Mouse (Mus musculus) macrophage (primary cell): ENCODE measurements around the gene Lrp5. TPM values are rescaled to one million over a fixed set of nuclear protein-coding genes. Genes with fewer than 3 reads are reported as not detected.
A peak's percentile ranks its signal among the peaks of the same experiment; 100 is the strongest.

Source experiments
- H3K27ac ChIP-seq: fragments of 350-480 bp; formaldehyde crosslinking; 2 replicates; pipeline ENCODE4 v1.9.0; 2021
- H3K36me3 ChIP-seq: fragments of 350-480 bp; formaldehyde crosslinking; 2 replicates; pipeline ENCODE4 v1.9.0; 2021; ENCODE audit errors: inconsistent target
- H3K4me3 ChIP-seq: fragments of 350-480 bp; formaldehyde crosslinking; 2 replicates; pipeline ENCODE4 v1.9.0; 2021; ENCODE audit errors: inconsistent target
- H3K79me2 ChIP-seq: fragments of 350-480 bp; formaldehyde crosslinking; 2 replicates; pipeline ENCODE4 v1.9.0; 2021; ENCODE audit errors: inconsistent target
- WGBS: methylation state at CpG from one replicate; pipeline ENCODE4 v1.1.7; 2026; ENCODE audit warnings: inconsistent platforms; ENCODE audit not compliant: missing documents; 5-methylcytosine and 5-hydroxymethylcytosine counted together
- polyA plus RNA-seq: library from polyadenylated mRNA; stranded (reverse); fragments of 250-400 nt; gene quantifications from 3 replicates; pipeline ENCODE4 v1.2.4, GENCODE M21; 2018; ENCODE audit warnings: inconsistent platforms

Gene Lrp5
- polyA plus RNA-seq, 1 experiment from 2014 or later: 23.5 TPM

DNA sequence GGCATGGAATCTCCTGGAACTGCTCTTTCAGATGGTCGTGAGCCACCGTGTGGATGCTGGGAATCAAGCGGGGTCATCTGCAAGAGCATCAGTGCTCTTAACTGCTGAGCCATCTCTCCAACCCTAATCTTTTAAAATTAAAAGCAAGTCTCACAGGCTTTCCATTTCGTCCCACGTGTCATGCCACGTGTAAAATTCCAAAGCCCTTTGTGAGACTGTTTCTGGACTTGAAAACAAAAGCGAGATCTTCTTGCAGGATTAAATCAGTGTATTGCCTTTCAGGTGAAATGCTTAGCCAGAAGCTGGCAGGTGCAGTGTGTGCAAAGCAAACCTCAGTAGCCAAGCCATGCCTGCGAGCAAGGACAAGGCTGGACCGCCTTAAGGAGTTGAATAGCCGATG is 21.2 kb upstream of the Lrp5 start:
- no peaks in the 10 kb centered on the region for H3K79me2 ChIP-seq
- 54% methylated on average over 10 of the region's 10 CpGs for WGBS
- H3K4me3 ChIP-seq: peak overlapping the region; percentile 64
- peak overlapping the region; percentile 43 for H3K27ac ChIP-seq
- H3K36me3 ChIP-seq: no peaks in the 10 kb centered on the region

DNA sequence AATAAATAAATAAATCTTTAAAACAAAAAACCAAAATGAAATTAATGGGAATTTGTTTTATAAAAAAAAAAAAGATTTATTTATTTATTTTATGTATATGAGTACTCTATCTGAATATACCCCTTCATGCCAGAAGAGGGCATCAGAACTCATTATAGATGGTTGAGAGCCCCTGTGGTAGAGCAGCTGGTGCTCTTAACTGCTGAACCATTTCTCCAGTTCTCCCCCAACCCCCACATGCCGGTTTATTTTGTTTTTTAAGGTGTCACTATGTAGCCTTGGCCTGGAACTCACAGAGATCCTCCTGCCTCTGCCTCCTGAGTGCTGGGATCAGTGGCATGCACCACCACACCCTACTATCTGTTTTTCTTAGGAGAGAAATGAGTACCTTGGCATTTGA is 19.9 kb upstream of the Lrp5 start:
- H3K4me3 ChIP-seq: no peak overlapping the region
- H3K27ac ChIP-seq: no peak overlapping the region
- no peaks in the 10 kb centered on the region for H3K79me2 ChIP-seq
- WGBS: 13% methylated on average over 1 of the region's 1 CpGs
- H3K36me3 ChIP-seq: no peaks in the 10 kb centered on the region

DNA sequence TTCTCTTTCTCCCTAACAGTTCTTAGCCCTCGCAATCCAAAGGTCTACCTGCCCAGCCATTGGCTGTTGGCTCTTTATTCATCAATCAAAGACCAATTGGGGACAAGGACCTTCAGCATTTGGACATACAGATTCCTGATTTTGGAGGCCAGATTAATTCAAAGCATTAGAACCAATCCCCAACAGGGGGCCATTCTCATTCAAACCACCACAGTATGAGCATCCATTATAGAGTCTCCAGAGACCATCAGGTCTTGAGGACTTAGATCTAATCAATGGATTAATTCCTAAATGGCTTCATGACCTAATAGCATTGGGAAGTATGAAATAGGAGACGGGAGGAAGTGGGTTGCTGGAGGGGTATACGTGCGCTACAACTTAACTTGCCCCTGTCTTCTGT is 16.1 kb upstream of the Lrp5 start:
- Histone ChIP-seq H3K79me2 (no peaks in the 10 kb centered on the region), H3K4me3 (no peak overlapping the region), H3K27ac (no peak overlapping the region), H3K36me3 (no peaks in the 10 kb centered on the region)
- 65% methylated on average over 4 of the region's 4 CpGs for WGBS

GRCm38 (mm10) chr19:3699508-3700438 is 13.4 kb upstream of the Lrp5 start:
- 33% methylated on average over 6 of the region's 6 CpGs for WGBS
- Histone ChIP-seq H3K27ac (no peak overlapping the region), H3K79me2 (no peaks in the 10 kb centered on the region), H3K4me3 (no peak overlapping the region), H3K36me3 (no peaks in the 10 kb centered on the region)

DNA sequence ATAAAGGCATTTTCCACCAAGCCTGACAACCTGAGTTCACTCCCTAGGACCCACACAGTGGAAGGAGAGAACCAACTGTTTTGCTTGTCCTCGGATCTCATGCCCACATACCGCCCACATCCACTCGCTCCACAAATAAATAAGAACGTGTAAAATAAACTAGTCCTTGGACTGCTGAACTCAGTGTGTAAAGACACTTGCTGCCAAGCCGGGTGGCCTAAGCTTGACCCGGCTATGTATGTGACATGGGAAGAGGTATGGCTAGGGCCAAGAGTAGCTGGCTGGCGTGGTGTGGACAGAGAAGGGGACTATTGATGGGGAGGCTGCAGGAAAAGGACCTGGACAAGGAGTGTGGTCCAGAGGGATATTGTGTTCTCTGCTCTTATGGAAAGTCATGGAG is 11.7 kb upstream of the Lrp5 start:
- H3K27ac ChIP-seq: no peak overlapping the region
- over 99% methylated on average over 7 of the region's 7 CpGs for WGBS
- H3K36me3 ChIP-seq: no peaks in the 10 kb centered on the region
- no peaks in the 10 kb centered on the region for H3K79me2 ChIP-seq
- no peak overlapping the region for H3K4me3 ChIP-seq

- Histone ChIP-seq H3K27ac (no peak overlapping the region), H3K79me2 (no peaks in the 10 kb centered on the region)
Measured at GRCm38 (mm10) chr19:3695976-3696375, 9.6 kb upstream of the Lrp5 start.

DNA sequence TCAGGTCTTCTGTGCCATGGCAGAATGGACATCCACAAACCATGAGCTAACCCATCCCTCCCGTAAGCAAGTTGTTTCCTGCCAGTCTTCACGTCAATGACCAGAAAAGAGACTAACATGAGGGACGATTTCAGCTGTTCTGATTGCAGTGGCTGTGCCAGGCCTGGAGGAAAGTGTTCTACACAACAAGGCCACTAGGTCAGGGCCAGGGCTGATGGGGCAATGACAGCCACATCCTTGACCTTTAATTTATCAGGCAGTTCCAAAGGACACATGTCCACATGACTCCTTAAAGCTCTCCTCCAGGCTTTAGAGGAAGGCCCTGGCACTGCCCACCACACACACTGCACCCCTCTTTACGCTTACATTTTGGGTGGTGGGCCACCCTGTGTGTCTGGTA is 9.1 kb upstream of the Lrp5 start:
- H3K36me3 ChIP-seq: no peaks in the 10 kb centered on the region
- H3K27ac ChIP-seq: no peak overlapping the region
- 95% methylated on average over 4 of the region's 4 CpGs for WGBS
- no peaks in the 10 kb centered on the region for H3K79me2 ChIP-seq
- no peak overlapping the region for H3K4me3 ChIP-seq

More at GRCm38 (mm10) chr19:3695976-3696375, 9.6 kb upstream of the Lrp5 start:
- no peak overlapping the region for H3K4me3 ChIP-seq
- no peaks in the 10 kb centered on the region for H3K36me3 ChIP-seq
- WGBS: 83% methylated on average over 7 of the region's 8 CpGs

DNA sequence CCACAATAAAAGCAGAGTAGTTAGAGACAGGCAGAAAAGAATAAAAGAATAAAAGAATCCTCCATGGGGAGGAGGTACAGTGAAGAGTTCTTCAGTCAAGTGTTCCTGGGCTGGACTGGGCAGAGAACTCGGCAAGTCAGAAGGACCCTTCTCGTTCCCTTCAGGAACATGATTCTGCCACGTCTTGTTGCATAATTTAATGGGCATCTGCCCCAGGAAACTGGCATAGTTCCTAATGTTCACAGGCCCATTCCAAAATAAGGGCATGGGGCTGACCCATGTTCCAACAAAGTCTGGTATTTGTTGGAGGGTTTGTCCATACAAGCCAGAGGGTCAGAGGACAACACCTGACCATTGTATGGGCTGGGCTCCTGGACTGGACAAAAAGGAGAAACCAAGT is 8.6 kb upstream of the Lrp5 start:
- H3K36me3 ChIP-seq: no peaks in the 10 kb centered on the region
- WGBS: 77% methylated on average over 3 of the region's 3 CpGs
- no peak overlapping the region for H3K4me3 ChIP-seq
- H3K27ac ChIP-seq: no peak overlapping the region
- H3K79me2 ChIP-seq: no peaks in the 10 kb centered on the region

GRCm38 (mm10) chr19:3694476-3694875 is 8.1 kb upstream of the Lrp5 start:
- H3K27ac ChIP-seq: no peak overlapping the region
- 96% methylated on average over 2 of the region's 2 CpGs for whole genome bisulfite sequencing
- H3K4me3 ChIP-seq: no peak overlapping the region
- H3K36me3 ChIP-seq: no peaks in the 10 kb centered on the region
- no peaks in the 10 kb centered on the region for H3K79me2 ChIP-seq

- no peaks in the 10 kb centered on the region for H3K79me2 ChIP-seq
- WGBS: 86% methylated on average over 6 of the region's 6 CpGs
- no peak overlapping the region for H3K4me3 ChIP-seq
- no peaks in the 10 kb centered on the region for H3K36me3 ChIP-seq
- H3K27ac ChIP-seq: no peak overlapping the region
Measured at GRCm38 (mm10) chr19:3692414-3693145, 6.2 kb upstream of the Lrp5 start.

DNA sequence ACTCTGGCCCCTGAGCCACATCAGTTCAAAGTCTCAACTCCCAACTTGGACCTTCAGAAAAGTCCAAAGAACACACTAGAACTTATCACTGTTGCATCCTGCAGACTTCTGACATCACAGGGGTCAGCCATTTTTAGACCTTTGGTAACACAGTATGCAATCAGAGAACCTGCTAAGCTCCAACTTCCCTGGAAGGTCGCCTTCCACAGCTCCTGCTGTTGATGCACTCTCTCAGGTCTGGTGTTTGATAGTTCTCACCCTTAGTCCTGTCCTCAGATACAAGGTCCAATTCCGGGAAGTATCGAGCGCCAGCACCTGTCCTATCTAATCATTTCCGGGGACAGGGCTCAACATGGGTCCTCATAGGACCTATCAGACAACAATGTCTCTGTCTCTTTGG is 5.0 kb upstream of the Lrp5 start:
- WGBS: 98% methylated on average over 5 of the region's 5 CpGs
- H3K79me2 ChIP-seq: no peaks in the 10 kb centered on the region
- H3K4me3 ChIP-seq: no peak overlapping the region
- H3K27ac ChIP-seq: no peak overlapping the region
- H3K36me3 ChIP-seq: no peaks in the 10 kb centered on the region

- WGBS: 27% methylated on average over 5 of the region's 5 CpGs
- Histone ChIP-seq H3K4me3 (no peak overlapping the region), H3K36me3 (no peaks in the 10 kb centered on the region), H3K27ac (peak overlapping the region; percentile 69), H3K79me2 (peaks cover 31% of the 10 kb centered on the region)
Measured at GRCm38 (mm10) chr19:3687676-3688171, 1.4 kb upstream of the Lrp5 start.

DNA sequence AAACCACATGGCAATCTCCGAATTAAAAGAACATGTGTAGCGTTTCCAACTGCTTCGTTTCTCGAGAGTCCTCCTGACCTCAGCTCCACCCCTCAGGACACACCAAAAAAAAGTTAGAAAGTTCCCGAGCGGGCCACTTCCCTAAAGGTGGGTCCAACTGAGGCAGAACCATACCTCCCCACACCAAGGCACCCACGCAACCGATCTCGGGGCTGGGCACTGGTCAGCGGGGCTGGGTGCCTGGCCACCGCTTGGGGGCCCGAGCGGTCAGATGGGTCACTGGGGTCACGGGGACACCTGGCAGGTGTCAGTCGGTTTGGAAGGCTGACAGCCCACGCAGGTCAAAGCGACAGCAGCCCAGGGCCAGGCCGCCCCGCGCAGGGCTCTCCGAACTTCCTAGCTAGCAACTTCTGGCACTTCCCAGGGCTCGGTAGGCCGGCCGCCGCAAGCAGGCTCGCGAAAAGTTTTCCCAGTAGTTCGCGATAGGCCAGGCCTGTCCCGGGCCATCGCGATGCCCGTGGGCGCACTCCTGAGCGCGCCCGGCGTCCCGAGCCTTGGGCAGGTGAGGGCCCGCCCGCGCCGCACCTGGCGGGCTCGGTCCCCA is 651 bp downstream of the Lrp5 start:
- no peak overlapping the region for H3K27ac ChIP-seq

GRCm38 (mm10) chr19:3684957-3685580 is 1.3 kb downstream of the Lrp5 start:
- Histone ChIP-seq H3K36me3 (no peaks in the 10 kb centered on the region), H3K4me3 (peak overlapping the region; percentile 36), H3K79me2 (peaks cover 57% of the 10 kb centered on the region), H3K27ac (no peak overlapping the region)
- 25% methylated on average over 11 of the region's 11 CpGs for WGBS

More for the DNA sequence above, 651 bp downstream of the Lrp5 start:
- 2% methylated on average over 39 of the region's 45 CpGs for WGBS
- H3K79me2 ChIP-seq: peaks cover 51% of the 10 kb centered on the region
- no peaks in the 10 kb centered on the region for H3K36me3 ChIP-seq
- peak overlapping the region; percentile 36 for H3K4me3 ChIP-seq
